In genomic region chr16:59421571-59422345, GRCm38 (mm10) we compare ENCODE assay signal across 15 mouse cellular contexts. TPM values are rescaled to one million over a fixed set of nuclear protein-coding genes. Genes with fewer than 3 reads are reported as not detected.
A peak's percentile ranks its signal among the peaks of the same experiment; 100 is the strongest.
DNase-seq lines count a peak whose midpoint lies in the region; ATAC-seq lines count a peak whose summit lies in the region.
"Had no signal": no experiment of that assay in that cellular context is flagged by ENCODE, and none has a peak within 500 bp of the region (broad histone marks: within the 10 kb centered on the region; RNA-seq: fewer than 3 reads in every experiment).

No protein-coding gene starts in this region.

- peaks cover 8% of the 10 kb centered on the region; the same call in 1 of the 2 replicates for H3K4me1 ChIP-seq in midbrain, embryonic 10.5 days
- 0 out of 2 replicates have a peak, but pooled peaks cover 3% of the 10 kb centered on the region for H3K4me1 ChIP-seq in midbrain, embryonic 15.5 days
- H3K4me1 ChIP-seq: embryonic facial prominence, embryonic 12.5 days; heart, embryonic 15.5 days had no signal

- no peak overlapping the region for H3K4me2 ChIP-seq in midbrain, embryonic 15.5 days
- H3K4me2 ChIP-seq: embryonic facial prominence, embryonic 12.5 days; heart, embryonic 15.5 days; limb, embryonic 13.5 days had no signal

- no peaks in the 10 kb centered on the region for H3K36me3 ChIP-seq in midbrain, embryonic 10.5 days
- H3K36me3 ChIP-seq in midbrain, embryonic 15.5 days (replicated peaks): no peaks in the 10 kb centered on the region
- H3K36me3 ChIP-seq: embryonic facial prominence, embryonic 12.5 days; heart, embryonic 15.5 days; limb, embryonic 13.5 days had no signal

- no peak overlapping the region for H3K9ac ChIP-seq in midbrain, embryonic 15.5 days
- H3K9ac ChIP-seq: embryonic facial prominence, embryonic 12.5 days; heart, embryonic 15.5 days; limb, embryonic 13.5 days; liver, embryonic 14.5 days had no signal

- peak; percentile 53 for DNase-seq in embryo, embryonic 10 days (ENCODE audit: low spot score)
- DNase-seq in embryo, embryonic 9.5 days (ENCODE audit: extremely low spot score): no peak
- no peak for DNase-seq in midbrain, embryonic 10.5 days (ENCODE audit: low spot score)
- peak; percentile 50 for DNase-seq in embryo, embryonic 11 days
- peak; percentile 27 for DNase-seq in mesoderm, embryonic 11.5 days (ENCODE audit: low read depth, low spot score)
- no peak for DNase-seq in urinary bladder, postnatal 36 days (ENCODE audit: low spot score in 2 of 2)
- DNase-seq in ovary, adult 18-20 months (ENCODE audit: low spot score): no peak

- 56% methylated on average over 13 of the region's 13 CpGs for WGBS in midbrain, embryonic 10.5 days
- 40% methylated on average over 13 of the region's 13 CpGs for WGBS in midbrain, embryonic 15.5 days

- H3K27me3 ChIP-seq in midbrain, embryonic 10.5 days (ENCODE audit: low read depth, poor library complexity, severe bottlenecking): no peaks in the 10 kb centered on the region
- H3K27me3 ChIP-seq in midbrain, embryonic 15.5 days (replicated peaks): no peaks in the 10 kb centered on the region
- H3K27me3 ChIP-seq: embryonic facial prominence, embryonic 12.5 days; heart, embryonic 15.5 days; limb, embryonic 13.5 days had no signal

- H3K27ac ChIP-seq in midbrain, embryonic 10.5 days (replicated peaks): peak overlapping the region; percentile 46; the same call in 1 of the 2 replicates
- no peak overlapping the region for H3K27ac ChIP-seq in midbrain, embryonic 15.5 days
- H3K27ac ChIP-seq: embryonic facial prominence, embryonic 12.5 days; heart, embryonic 15.5 days; limb, embryonic 13.5 days; liver, embryonic 14.5 days had no signal

- ATAC-seq in midbrain, embryonic 15.5 days (replicated peaks): no peak; the same call in 1 of the 2 replicates

- no peak overlapping the region for H3K4me3 ChIP-seq in midbrain, embryonic 10.5 days
- no peak overlapping the region for H3K4me3 ChIP-seq in midbrain, embryonic 15.5 days
- H3K4me3 ChIP-seq: embryonic facial prominence, embryonic 12.5 days; heart, embryonic 15.5 days; limb, embryonic 13.5 days; myocyte had no signal

- H3K9me3 ChIP-seq in midbrain, embryonic 10.5 days (replicated peaks): no peaks in the 10 kb centered on the region
- H3K9me3 ChIP-seq in midbrain, embryonic 15.5 days: no peaks in the 10 kb centered on the region
- H3K9me3 ChIP-seq: embryonic facial prominence, embryonic 12.5 days; heart, embryonic 15.5 days; limb, embryonic 13.5 days had no signal

RNA-seq across cellular contexts. Expression of gene Gabrr3, which starts 14.6 kb away (rescaled TPM):
- 0.04 and 0.11 TPM in 2 replicates for polyA plus RNA-seq in midbrain, embryonic 10.5 days (2016; fragmentation: Nextera tagmentation; extraction: Ambion mirVana)
- polyA plus RNA-seq in midbrain, embryonic 15.5 days (2015; fragmentation: Nextera tagmentation; extraction: Ambion mirVana): 0.06 and 0.13 TPM in 2 replicates
- polyA plus RNA-seq: CD4-positive, CD25-positive, alpha-beta regulatory T cell, adult 4 months; heart, embryonic 15.5 days; liver, embryonic 14.5 days; lung, embryonic 16.5 days; myocyte had no signal

RNA-seq across cellular contexts. Expression of gene Riox2, which starts 49.8 kb away (rescaled TPM):
- polyA plus RNA-seq in midbrain, embryonic 10.5 days (2016; fragmentation: Nextera tagmentation; extraction: Ambion mirVana): 28.8 and 33.9 TPM in 2 replicates
- 13.6 and 14.0 TPM in 2 replicates for polyA plus RNA-seq in midbrain, embryonic 15.5 days (2015; fragmentation: Nextera tagmentation; extraction: Ambion mirVana)

RNA-seq across cellular contexts. Expression of gene Olfr209, which starts 58.0 kb away (rescaled TPM):
- not detected in 2 replicates for polyA plus RNA-seq in midbrain, embryonic 10.5 days (2016; fragmentation: Nextera tagmentation; extraction: Ambion mirVana)
- polyA plus RNA-seq in midbrain, embryonic 15.5 days (2015; fragmentation: Nextera tagmentation; extraction: Ambion mirVana): not detected in 2 replicates
- polyA plus RNA-seq: CD4-positive, CD25-positive, alpha-beta regulatory T cell, adult 4 months; embryonic facial prominence, embryonic 12.5 days; heart, embryonic 15.5 days; limb, embryonic 13.5 days; liver, embryonic 14.5 days; lung, embryonic 16.5 days; myocyte had no signal

Comparison
In these comparisons a context has a peak if more than half of its experiments do, and no peak if none do; other contexts are left out.
1. DNase-seq: peak in embryo, embryonic 10 days (single experiment), embryo, embryonic 11 days (single experiment) and mesoderm, embryonic 11.5 days (single experiment); none in embryo, embryonic 9.5 days (single experiment), midbrain, embryonic 10.5 days (single experiment), urinary bladder, postnatal 36 days (0 of 2) and ovary, adult 18-20 months (single experiment).